Mouse (Mus musculus) thymus, adult 2 months (tissue): ENCODE results near the gene Gm28539.

Experiments
- CTCF ChIP-seq: fragments of 200-500 bp; IDR thresholded peaks from 2 replicates; pipeline ENCODE4 v1.5.1; 2012; ENCODE audit warnings: mild to moderate bottlenecking, control low read depth, low read length, moderate library complexity, borderline replicate concordance; ENCODE audit not compliant: control insufficient read depth, poor library complexity, insufficient read depth; ENCODE audit errors: extremely low read depth
- POLR2A ChIP-seq: fragments of 200-500 bp; IDR thresholded peaks from 2 replicates; pipeline ENCODE4 v1.6.1; 2012; ENCODE audit warnings: mild to moderate bottlenecking, low read length, control low read depth, moderate library complexity; ENCODE audit not compliant: control insufficient read depth, poor library complexity, insufficient read depth; ENCODE audit errors: extremely low read depth

GRCm38 (mm10) chr16:18952813-18953212, 116.4 kb downstream of the Gm28539 start:
- TF ChIP-seq CTCF (no peak), POLR2A (no peak)
